Mouse (Mus musculus) cerebellum, adult 9-10 months (tissue): ENCODE results near the gene Spint1.
A peak's percentile ranks its signal among the peaks of the same experiment; 100 is the strongest.

Experiments
- DNase-seq: peaks from one replicate; pipeline ENCODE4 v3.0.0; 2022

Gene Spint1

DNA sequence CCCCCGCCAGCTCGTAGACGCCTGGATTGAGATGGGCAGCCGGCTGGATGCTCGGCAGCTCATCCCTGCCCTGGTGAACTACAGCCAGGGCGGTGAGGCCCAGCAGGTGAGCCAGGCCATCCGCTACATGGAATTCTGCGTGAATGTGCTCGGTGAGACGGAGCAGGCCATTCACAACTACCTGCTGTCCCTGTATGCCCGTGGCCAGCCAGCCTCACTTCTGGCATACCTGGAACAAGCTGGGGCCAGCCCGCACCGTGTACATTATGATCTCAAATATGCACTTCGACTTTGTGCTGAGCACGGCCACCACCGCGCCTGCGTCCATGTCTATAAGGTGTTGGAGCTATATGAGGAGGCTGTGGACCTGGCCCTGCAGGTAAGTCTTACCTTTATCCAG, 57.2 kb downstream of the Spint1 start:
- DNase-seq: peak; percentile 58

DNA sequence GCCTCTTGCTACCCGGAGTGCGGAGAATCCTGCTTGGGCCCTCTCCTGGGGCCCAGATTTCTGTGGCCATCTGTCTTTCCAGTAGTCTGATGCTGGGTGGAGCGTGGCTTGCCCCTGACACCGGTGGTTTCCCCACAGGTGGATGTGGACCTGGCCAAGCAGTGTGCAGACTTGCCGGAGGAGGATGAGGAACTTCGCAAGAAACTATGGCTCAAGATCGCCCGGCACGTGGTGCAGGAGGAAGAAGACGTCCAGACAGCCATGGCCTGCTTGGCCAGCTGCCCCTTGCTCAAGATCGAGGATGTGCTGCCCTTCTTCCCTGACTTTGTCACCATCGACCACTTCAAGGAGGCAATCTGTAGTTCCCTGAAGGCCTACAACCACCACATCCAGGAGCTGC, 59.6 kb downstream of the Spint1 start:
- peak; percentile 21 for DNase-seq

DNA sequence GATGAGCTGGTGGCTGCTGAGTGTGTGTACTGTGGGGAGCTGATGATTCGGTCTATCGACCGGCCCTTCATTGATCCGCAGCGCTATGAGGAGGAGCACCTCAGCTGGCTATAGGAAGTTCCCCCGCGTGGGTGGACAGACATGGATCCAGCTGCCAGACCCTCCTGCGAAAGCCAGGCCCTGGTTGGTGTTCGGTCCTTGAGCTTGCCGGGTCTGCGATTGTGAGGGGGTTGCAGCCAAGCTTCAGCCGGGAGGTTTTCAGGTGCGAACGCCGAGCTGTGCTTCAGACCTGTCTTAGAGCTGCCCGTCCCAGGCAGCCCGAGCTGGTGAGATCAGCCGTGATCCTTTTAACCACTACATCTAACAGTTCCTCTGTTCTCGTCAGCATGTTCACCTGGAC, 60.3 kb downstream of the Spint1 start:
- peak; percentile 22 for DNase-seq

DNA sequence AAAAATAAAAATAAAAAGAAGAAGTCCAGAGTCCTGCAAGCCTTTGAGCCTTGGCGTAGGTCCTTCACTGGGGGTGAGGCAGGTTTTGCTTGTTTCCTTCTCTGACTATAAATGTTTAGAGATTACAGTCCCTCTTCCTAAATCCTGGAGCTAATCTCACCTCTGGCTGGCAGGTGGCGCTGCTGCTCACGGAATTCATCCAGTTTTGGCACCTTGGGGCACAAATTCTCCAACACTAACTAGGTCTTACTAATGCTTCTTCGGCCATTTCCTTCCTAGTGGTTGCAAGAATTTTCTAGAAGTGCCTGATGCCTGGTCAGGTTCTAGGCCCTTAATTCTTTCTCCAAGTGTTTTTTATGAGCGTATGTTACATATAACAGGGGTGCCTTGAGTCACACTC, 61.2 kb downstream of the Spint1 start:
- peak; percentile 78 for DNase-seq

DNA sequence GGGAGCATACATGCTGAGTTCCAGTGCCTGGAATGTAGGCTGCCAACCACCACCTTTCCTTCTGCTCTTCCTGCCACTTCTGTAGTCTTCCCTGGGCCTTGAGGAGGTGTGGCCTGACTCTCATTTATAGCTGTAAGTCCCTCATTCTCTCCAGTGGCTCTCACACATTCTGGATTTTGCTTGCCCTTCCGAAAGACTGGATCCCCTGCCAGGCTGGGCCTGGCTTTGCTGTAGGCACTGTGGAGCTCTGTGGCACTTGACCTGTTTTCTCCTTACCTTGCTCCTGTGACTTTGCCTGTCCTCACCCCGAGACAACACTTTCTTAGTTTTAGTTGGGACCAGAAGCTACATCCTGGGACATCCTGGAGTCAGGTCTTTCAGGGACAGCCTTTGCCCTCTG, 61.7 kb downstream of the Spint1 start:
- DNase-seq: no peak
